Comparison of ENCODE assay signal across 27 mouse cellular contexts in genomic region chr8:120879928-120880327, GRCm38 (mm10).
A peak's percentile ranks its signal among the peaks of the same experiment; 100 is the strongest.
DNase-seq lines count a peak whose midpoint lies in the region; ATAC-seq and TF ChIP-seq lines count a peak whose summit lies in the region.
"Had no signal": no experiment of that assay in that cellular context is flagged by ENCODE, and none has a peak within 500 bp of the region (broad histone marks: within the 10 kb centered on the region; RNA-seq: fewer than 3 reads in every experiment).

No protein-coding gene starts in this region.

- peak overlapping the region; percentile 73 for H3K4me3 ChIP-seq in lung, adult 2 months (replicated peaks; ENCODE audit: extremely low read depth, low read depth, low read length)
- H3K4me3 ChIP-seq in lung, embryonic 16.5 days (ENCODE audit: low read length) = peak overlapping the region; percentile 30
- H3K4me3 ChIP-seq in hindbrain, embryonic 12.5 days = no peak overlapping the region
- H3K4me3 ChIP-seq in heart, embryonic 11.5 days (ENCODE audit: low read depth, low read length) = no peak overlapping the region
- H3K4me3 ChIP-seq: embryonic facial prominence, embryonic 12.5 days; embryonic facial prominence, embryonic 15.5 days; forebrain, embryonic 15.5 days; heart, embryonic 12.5 days; heart, embryonic 15.5 days; hindbrain, embryonic 10.5 days had no signal

- TF ChIP-seq POLR2A in lung, adult 2 months (IDR thresholded peaks at IDR 0.05; ENCODE audit: borderline replicate concordance, extremely low read depth, low read depth, low read length) = 0 out of 2 replicates have a peak, but pooled peaks have one; percentile 17

- no peak for TF ChIP-seq CTCF in lung, adult 2 months (IDR thresholded peaks at IDR 0.05; ENCODE audit: insufficient read depth, low read length)

- H3K4me1 ChIP-seq in lung, adult 2 months (ENCODE audit: control insufficient read depth, insufficient read depth, low read length) = peaks cover 10% of the 10 kb centered on the region
- H3K4me1 ChIP-seq in lung, embryonic 16.5 days (replicated peaks; ENCODE audit: control insufficient read depth, insufficient read depth, low read length) = peaks cover 4% of the 10 kb centered on the region; the same call in 1 of the 2 replicates
- H3K4me1 ChIP-seq in hindbrain, embryonic 12.5 days = peaks cover 4% of the 10 kb centered on the region; the same call in 1 of the 2 replicates
- H3K4me1 ChIP-seq in heart, embryonic 11.5 days (ENCODE audit: control insufficient read depth, insufficient read depth, low read length) = 0 out of 2 replicates have a peak, but pooled peaks cover 3% of the 10 kb centered on the region

- peak overlapping the region; percentile 56 for H3K9ac ChIP-seq in lung, embryonic 16.5 days (ENCODE audit: low read length)
- no peak overlapping the region for H3K9ac ChIP-seq in hindbrain, embryonic 12.5 days
- H3K9ac ChIP-seq in heart, embryonic 11.5 days (ENCODE audit: low read depth, low read length) = no peak overlapping the region
- H3K9ac ChIP-seq: embryonic facial prominence, embryonic 12.5 days; embryonic facial prominence, embryonic 15.5 days; forebrain, embryonic 15.5 days; heart, embryonic 12.5 days; heart, embryonic 15.5 days; hindbrain, embryonic 14.5 days had no signal

- 40% methylated on average over 6 of the region's 6 CpGs for whole genome bisulfite sequencing in lung, adult 2 months
- WGBS in lung, embryonic 16.5 days = 49% methylated on average over 6 of the region's 6 CpGs
- 61% methylated on average over 6 of the region's 6 CpGs for WGBS in hindbrain, embryonic 12.5 days
- WGBS in heart, embryonic 11.5 days (ENCODE audit: insufficient replicate concordance) = 46% methylated on average over 6 of the region's 6 CpGs

- peaks cover 26% of the 10 kb centered on the region for H3K27me3 ChIP-seq in lung, embryonic 16.5 days (ENCODE audit: control insufficient read depth, insufficient read depth, low read depth, low read length)
- peaks cover 63% of the 10 kb centered on the region for H3K27me3 ChIP-seq in hindbrain, embryonic 12.5 days
- peaks cover 79% of the 10 kb centered on the region for H3K27me3 ChIP-seq in heart, embryonic 11.5 days (ENCODE audit: control insufficient read depth, insufficient read depth, low read length)

- peak overlapping the region; percentile 42 for H3K4me2 ChIP-seq in lung, embryonic 16.5 days (ENCODE audit: low read depth, low read length)
- no peak overlapping the region for H3K4me2 ChIP-seq in hindbrain, embryonic 12.5 days (replicated peaks)
- H3K4me2 ChIP-seq in heart, embryonic 11.5 days = no peak overlapping the region
- H3K4me2 ChIP-seq: embryonic facial prominence, embryonic 12.5 days; embryonic facial prominence, embryonic 15.5 days; forebrain, embryonic 15.5 days; heart, embryonic 12.5 days; heart, embryonic 15.5 days; hindbrain, embryonic 14.5 days had no signal

- H3K27ac ChIP-seq in lung, embryonic 16.5 days (ENCODE audit: low read length) = peak overlapping the region; percentile 41
- no peak overlapping the region for H3K27ac ChIP-seq in hindbrain, embryonic 12.5 days
- H3K27ac ChIP-seq in heart, embryonic 11.5 days (ENCODE audit: low read depth, low read length) = no peak overlapping the region
- H3K27ac ChIP-seq: embryonic facial prominence, embryonic 12.5 days; embryonic facial prominence, embryonic 15.5 days; forebrain, embryonic 15.5 days; heart, embryonic 15.5 days; hindbrain, embryonic 10.5 days; hindbrain, embryonic 14.5 days; hindbrain, postnatal 0 days had no signal

- no peak for ATAC-seq in lung, embryonic 16.5 days (ENCODE audit: low read depth)
- ATAC-seq in hindbrain, embryonic 12.5 days (ENCODE audit: low FRiP score) = no peak
- ATAC-seq in heart, embryonic 11.5 days (replicated peaks; ENCODE audit: insufficient number of reproducible peaks, low FRiP score, low TSS enrichment) = no peak
- ATAC-seq: forebrain, embryonic 15.5 days; hindbrain, postnatal 0 days; Patski had no signal

- H3K9me3 ChIP-seq in lung, embryonic 16.5 days (ENCODE audit: control insufficient read depth, low read length) = no peaks in the 10 kb centered on the region
- no peaks in the 10 kb centered on the region for H3K9me3 ChIP-seq in hindbrain, embryonic 12.5 days (replicated peaks)
- no peaks in the 10 kb centered on the region for H3K9me3 ChIP-seq in heart, embryonic 11.5 days (replicated peaks; ENCODE audit: control insufficient read depth, low read length)
- H3K9me3 ChIP-seq: embryonic facial prominence, embryonic 12.5 days; embryonic facial prominence, embryonic 15.5 days; forebrain, embryonic 15.5 days; heart, embryonic 12.5 days; heart, embryonic 15.5 days; hindbrain, embryonic 10.5 days had no signal

- no peak for DNase-seq in lung, adult 2 months
- DNase-seq in lung, postnatal 25 days (ENCODE audit: low spot score) = no peak
- DNase-seq in lung, postnatal 36 days = peak; percentile 63
- no peak for DNase-seq in layer of hippocampus, adult 18-20 months (ENCODE audit: low spot score in 2 of 2)
- DNase-seq: adrenal gland, postnatal 10 days; adrenal gland, postnatal 36 days; B cell, adult 2 months; cerebellum, adult 18-20 months; cerebellum, adult 9-10 months; cerebellum, postnatal 14 days; gastrocnemius, postnatal 36 days; heart, adult 11 months; heart, postnatal 10 days; heart, postnatal 36 days had no signal

- no peaks in the 10 kb centered on the region for H3K36me3 ChIP-seq in lung, embryonic 16.5 days (ENCODE audit: control insufficient read depth, insufficient read depth, low read length)
- H3K36me3 ChIP-seq in hindbrain, embryonic 12.5 days = no peaks in the 10 kb centered on the region
- no peaks in the 10 kb centered on the region for H3K36me3 ChIP-seq in heart, embryonic 11.5 days (ENCODE audit: control insufficient read depth, insufficient read depth, low read length)
- H3K36me3 ChIP-seq: embryonic facial prominence, embryonic 12.5 days; embryonic facial prominence, embryonic 15.5 days; forebrain, embryonic 15.5 days; G1E; heart, embryonic 12.5 days; heart, embryonic 15.5 days; hindbrain, embryonic 10.5 days had no signal

Comparison
In these comparisons a context has a peak if more than half of its experiments do, and no peak if none do; other contexts are left out.
1. H3K4me3 ChIP-seq: peak in lung, adult 2 months (single experiment) and lung, embryonic 16.5 days (single experiment); none in hindbrain, embryonic 12.5 days (single experiment) and heart, embryonic 11.5 days (single experiment).